Mouse (Mus musculus) frontal cortex, postnatal 25 days (tissue): Measurements from ENCODE around the gene Krt8.

Source experiments
- DNase-seq, 2 experiments: peaks; one replicate each; pipeline ENCODE4 v3.0.0; 2022; ENCODE audit warnings: low spot score in 2 of 2

Gene Krt8

GRCm38 (mm10) chr15:102004189-102004588 lies at the start of gene Krt8:
Gene Krt8, minus strand, starts transcription at chr15:102004482.
- no peak for DNase-seq

GRCm38 (mm10) chr15:102051920-102052683 lies 47.8 kb upstream of the Krt8 start:
- peak; percentile 31 to 44 for DNase-seq

GRCm38 (mm10) chr15:102049871-102050270 lies 45.6 kb upstream of the Krt8 start:
- no peak for DNase-seq

GRCm38 (mm10) chr15:102048006-102048405 lies 43.7 kb upstream of the Krt8 start:
- DNase-seq: no peak

GRCm38 (mm10) chr15:102045691-102046090 lies 41.4 kb upstream of the Krt8 start:
- no peak for DNase-seq

GRCm38 (mm10) chr15:102044745-102045144 lies 40.5 kb upstream of the Krt8 start:
- no peak for DNase-seq

GRCm38 (mm10) chr15:102041951-102042350 lies 37.7 kb upstream of the Krt8 start:
- DNase-seq: no peak

- DNase-seq: no peak
These were observed 36.0 kb upstream of the Krt8 start for GRCm38 (mm10) chr15:102040277-102040676.

GRCm38 (mm10) chr15:102034121-102035053 lies 30.1 kb upstream of the Krt8 start:
- no peak for DNase-seq

GRCm38 (mm10) chr15:102028040-102028439 lies 23.8 kb upstream of the Krt8 start, which contains the start of gene Krt18:
Gene Krt18, plus strand, starts transcription at chr15:102028180.
- DNase-seq: no peak

- DNase-seq: no peak
These were observed 22.1 kb upstream of the Krt8 start for GRCm38 (mm10) chr15:102026430-102026829.

GRCm38 (mm10) chr15:102025136-102025872 lies 21.0 kb upstream of the Krt8 start:
- no peak for DNase-seq

- no peak for DNase-seq
These were observed 19.6 kb upstream of the Krt8 start for GRCm38 (mm10) chr15:102023888-102024287.

GRCm38 (mm10) chr15:102022481-102022880 lies 18.2 kb upstream of the Krt8 start:
- no peak for DNase-seq

GRCm38 (mm10) chr15:102017918-102018463 lies 13.7 kb upstream of the Krt8 start:
- DNase-seq: no peak

GRCm38 (mm10) chr15:102016787-102017186 lies 12.5 kb upstream of the Krt8 start:
- no peak for DNase-seq

- DNase-seq: no peak
These were observed 11.8 kb upstream of the Krt8 start for GRCm38 (mm10) chr15:102016096-102016495.

GRCm38 (mm10) chr15:102014848-102015247 lies 10.6 kb upstream of the Krt8 start:
- DNase-seq: no peak

- no peak for DNase-seq
These were observed 9.4 kb upstream of the Krt8 start for GRCm38 (mm10) chr15:102013651-102014050.

- no peak for DNase-seq
These were observed 8.0 kb upstream of the Krt8 start for GRCm38 (mm10) chr15:102012260-102012765.

- DNase-seq: no peak
These were observed 6.4 kb upstream of the Krt8 start for GRCm38 (mm10) chr15:102010569-102011245.
